Mouse (Mus musculus) kidney, postnatal 0 days (tissue): Measurements from ENCODE around the gene Sfxn2. TPM values are rescaled to one million over a fixed set of nuclear protein-coding genes. Genes with fewer than 3 reads are reported as not detected.

Source experiments
- ATAC-seq: fragments of 200-750 bp; cut with Nextera tagmentation; replicated peaks from 2 replicates; pipeline ENCODE4 v1.8.0; 2017; ENCODE audit warnings: low read depth, moderate number of reproducible peaks, moderate TSS enrichment, moderate library complexity; ENCODE audit not compliant: low FRiP score
- DNase-seq: peaks from one replicate; pipeline ENCODE4 v3.0.0-alpha.2; 2016; ENCODE audit warnings: low spot score
- H3K27ac ChIP-seq: fragments of 300-500 bp; sonication (generic); 2 replicates; pipeline ENCODE4 v1.5.1; 2014; ENCODE audit warnings: mild to moderate bottlenecking
- H3K27me3 ChIP-seq: fragments of 300-500 bp; sonication (generic); 2 replicates; pipeline ENCODE4 v1.6.1; 2014; ENCODE audit warnings: low read length, mixed read lengths; ENCODE audit not compliant: insufficient read depth
- H3K36me3 ChIP-seq: fragments of 300-500 bp; sonication (generic); 2 replicates; pipeline ENCODE4 v1.6.1; 2014; ENCODE audit warnings: low read length, mixed read lengths; ENCODE audit not compliant: insufficient read depth
- H3K4me1 ChIP-seq: fragments of 300-500 bp; sonication (generic); replicated peaks from 2 replicates; pipeline ENCODE4 v1.6.1; 2014; ENCODE audit warnings: antibody characterized with exemption, low read length, mixed read lengths; ENCODE audit not compliant: insufficient read depth
- H3K4me2 ChIP-seq: fragments of 300-500 bp; sonication (generic); 2 replicates; pipeline ENCODE4 v1.6.1; 2014; ENCODE audit warnings: mild to moderate bottlenecking, low read length, moderate library complexity, mixed read lengths
- H3K4me3 ChIP-seq: fragments of 300-500 bp; sonication (generic); replicated peaks from 2 replicates; pipeline ENCODE4 v1.5.1; 2014; ENCODE audit warnings: low read depth, low read length
- H3K9ac ChIP-seq: fragments of 300-500 bp; sonication (generic); 2 replicates; pipeline ENCODE4 v1.6.1; 2014; ENCODE audit warnings: low read depth, low read length
- H3K9me3 ChIP-seq: fragments of 300-500 bp; sonication (generic); replicated peaks from 2 replicates; pipeline ENCODE4 v1.6.1; 2016; ENCODE audit warnings: low read length, inconsistent platforms, mixed read lengths
- CTCF ChIP-seq: IDR thresholded peaks from 2 replicates; pipeline ENCODE4 v1.5.1; 2016; ENCODE audit warnings: antibody characterized with exemption, low read depth, mild to moderate bottlenecking, moderate library complexity
- WGBS: fragments of 180-500 bp; shearing (Covaris S2); extraction: QIAGEN DNeasy Blood & Tissue Kit; methylation state at CpG from one replicate; pipeline ENCODE4 v1.1.7; 2014; 5-methylcytosine and 5-hydroxymethylcytosine counted together
- polyA plus RNA-seq: library from polyadenylated mRNA; unstranded; fragments of >200 nt; fragmentation: Nextera tagmentation; extraction: Ambion mirVana; gene quantifications from 2 replicates; pipeline ENCODE4 v1.2.1, GENCODE M21; 2015

Gene Sfxn2
- polyA plus RNA-seq, 1 experiment from 2014 or later, result 47.1 TPM

GRCm38 (mm10) chr19:46602406-46602805, 29.2 kb downstream of the Sfxn2 start:
- peaks cover 8% of the 10 kb centered on the region; the same call in 1 of the 2 replicates for H3K4me1 ChIP-seq
- H3K4me3 ChIP-seq, result no peak overlapping the region
- TF ChIP-seq CTCF, result no peak
- no peaks in the 10 kb centered on the region for H3K9me3 ChIP-seq
- ATAC-seq, result no peak
- 73% methylated on average over 4 of the region's 4 CpGs for WGBS
- H3K36me3 ChIP-seq, result peaks cover 6% of the 10 kb centered on the region
- 0 out of 2 replicates have a peak overlapping the region, but pooled peaks have one; percentile 9 for H3K27ac ChIP-seq
- no peaks in the 10 kb centered on the region for H3K27me3 ChIP-seq
- H3K4me2 ChIP-seq, result no peak overlapping the region
- H3K9ac ChIP-seq, result no peak overlapping the region
- no peak for DNase-seq

- Histone ChIP-seq H3K4me2 (no peak overlapping the region), H3K4me1 (no peaks in the 10 kb centered on the region), H3K9ac (no peak overlapping the region), H3K4me3 (no peak overlapping the region), H3K9me3 (no peaks in the 10 kb centered on the region), H3K36me3 (peaks cover 23% of the 10 kb centered on the region), H3K27ac (no peak overlapping the region), H3K27me3 (no peaks in the 10 kb centered on the region)
- DNase-seq (no peak), ATAC-seq (no peak)
- TF ChIP-seq CTCF, result no peak
- 74% methylated on average over 13 of the region's 13 CpGs for WGBS
These were observed 33.6 kb downstream of the Sfxn2 start for GRCm38 (mm10) chr19:46606718-46607117.

GRCm38 (mm10) chr19:46607424-46607823, 34.3 kb downstream of the Sfxn2 start:
- Histone ChIP-seq H3K36me3 (peaks cover 23% of the 10 kb centered on the region), H3K27ac (no peak overlapping the region), H3K4me2 (no peak overlapping the region), H3K9ac (no peak overlapping the region), H3K9me3 (no peaks in the 10 kb centered on the region), H3K4me3 (no peak overlapping the region), H3K27me3 (no peaks in the 10 kb centered on the region), H3K4me1 (no peaks in the 10 kb centered on the region)
- peak; percentile 68 for TF ChIP-seq CTCF
- ATAC-seq, result 0 out of 2 replicates have a peak, but pooled peaks have one; percentile 60
- WGBS, result 44% methylated on average over 7 of the region's 7 CpGs
- DNase-seq, result peak; percentile 73

- no peak overlapping the region for H3K27ac ChIP-seq
- ATAC-seq, result no peak
- H3K27me3 ChIP-seq, result no peaks in the 10 kb centered on the region
- H3K9me3 ChIP-seq, result no peaks in the 10 kb centered on the region
- no peak overlapping the region for H3K9ac ChIP-seq
- H3K36me3 ChIP-seq, result peaks cover 24% of the 10 kb centered on the region
- TF ChIP-seq CTCF, result no peak
- H3K4me2 ChIP-seq, result no peak overlapping the region
- no peak for DNase-seq
- H3K4me1 ChIP-seq, result no peaks in the 10 kb centered on the region
- no peak overlapping the region for H3K4me3 ChIP-seq
- WGBS, result 96% methylated on average over 7 of the region's 7 CpGs
These were observed 35.0 kb downstream of the Sfxn2 start for GRCm38 (mm10) chr19:46608158-46608557.

GRCm38 (mm10) chr19:46616378-46616777, 43.2 kb downstream of the Sfxn2 start:
- Histone ChIP-seq H3K9ac (no peak overlapping the region), H3K9me3 (no peaks in the 10 kb centered on the region), H3K4me1 (peaks cover 24% of the 10 kb centered on the region; the same call in 1 of the 2 replicates), H3K27me3 (no peaks in the 10 kb centered on the region), H3K27ac (no peak overlapping the region), H3K4me3 (no peak overlapping the region), H3K36me3 (peaks cover 4% of the 10 kb centered on the region; the same call in 1 of the 2 replicates), H3K4me2 (no peak overlapping the region)
- DNase-seq, result no peak
- no peak for ATAC-seq
- no peak for TF ChIP-seq CTCF
- 61% methylated on average over 11 of the region's 11 CpGs for WGBS

GRCm38 (mm10) chr19:46617361-46617760, 44.2 kb downstream of the Sfxn2 start:
- DNase-seq, result no peak
- peaks cover 33% of the 10 kb centered on the region for H3K4me1 ChIP-seq
- H3K4me2 ChIP-seq, result no peak overlapping the region
- H3K9ac ChIP-seq, result no peak overlapping the region
- H3K9me3 ChIP-seq, result no peaks in the 10 kb centered on the region
- peaks cover 4% of the 10 kb centered on the region; the same call in 1 of the 2 replicates for H3K36me3 ChIP-seq
- 77% methylated on average over 8 of the region's 8 CpGs for WGBS
- H3K4me3 ChIP-seq, result no peak overlapping the region
- no peak overlapping the region for H3K27ac ChIP-seq
- ATAC-seq, result no peak
- no peaks in the 10 kb centered on the region for H3K27me3 ChIP-seq
- no peak for TF ChIP-seq CTCF

GRCm38 (mm10) chr19:46618322-46618721, 45.2 kb downstream of the Sfxn2 start:
- no peak overlapping the region for H3K9ac ChIP-seq
- H3K27me3 ChIP-seq, result no peaks in the 10 kb centered on the region
- TF ChIP-seq CTCF, result no peak
- DNase-seq (no peak), ATAC-seq (no peak)
- no peak overlapping the region for H3K4me2 ChIP-seq
- no peak overlapping the region for H3K4me3 ChIP-seq
- no peak overlapping the region for H3K27ac ChIP-seq
- 68% methylated on average over 9 of the region's 9 CpGs for WGBS
- peaks cover 1% of the 10 kb centered on the region; the same call in 1 of the 2 replicates for H3K36me3 ChIP-seq
- no peaks in the 10 kb centered on the region for H3K9me3 ChIP-seq
- H3K4me1 ChIP-seq, result peaks cover 39% of the 10 kb centered on the region
